Mouse (Mus musculus): ENCODE results near the gene Pck1. TPM values are rescaled to one million over a fixed set of nuclear protein-coding genes. Genes with fewer than 3 reads are reported as not detected.
A peak's percentile ranks its signal among the peaks of the same experiment; 100 is the strongest.
"Not testable (repeated sequence)": the region's sequence is repeated elsewhere in the genome, so short reads cannot be mapped to it uniquely, and the experiment has no call there.

The Pck1 gene
- total RNA-seq (2021), result 10 to 100 TPM in 1 of 2 experiments, 1 to 10 TPM in 1; 7.2 to 42.3 TPM
- long read RNA-seq, experiment 1, partial matches to known transcripts, result 0 of 3 reads
- long read RNA-seq, experiment 1, other reads (novel, unspliced or antisense), result 1 of 3 reads
- long read RNA-seq, experiment 2, transcript Pck1-201 (10 exons, 2,661 nt), result major isoform, 16 of 20 reads
- long read RNA-seq, experiment 2, partial matches to known transcripts, result 3 of 20 reads
- long read RNA-seq, experiment 2, other reads (novel, unspliced or antisense), result 1 of 20 reads

DNA sequence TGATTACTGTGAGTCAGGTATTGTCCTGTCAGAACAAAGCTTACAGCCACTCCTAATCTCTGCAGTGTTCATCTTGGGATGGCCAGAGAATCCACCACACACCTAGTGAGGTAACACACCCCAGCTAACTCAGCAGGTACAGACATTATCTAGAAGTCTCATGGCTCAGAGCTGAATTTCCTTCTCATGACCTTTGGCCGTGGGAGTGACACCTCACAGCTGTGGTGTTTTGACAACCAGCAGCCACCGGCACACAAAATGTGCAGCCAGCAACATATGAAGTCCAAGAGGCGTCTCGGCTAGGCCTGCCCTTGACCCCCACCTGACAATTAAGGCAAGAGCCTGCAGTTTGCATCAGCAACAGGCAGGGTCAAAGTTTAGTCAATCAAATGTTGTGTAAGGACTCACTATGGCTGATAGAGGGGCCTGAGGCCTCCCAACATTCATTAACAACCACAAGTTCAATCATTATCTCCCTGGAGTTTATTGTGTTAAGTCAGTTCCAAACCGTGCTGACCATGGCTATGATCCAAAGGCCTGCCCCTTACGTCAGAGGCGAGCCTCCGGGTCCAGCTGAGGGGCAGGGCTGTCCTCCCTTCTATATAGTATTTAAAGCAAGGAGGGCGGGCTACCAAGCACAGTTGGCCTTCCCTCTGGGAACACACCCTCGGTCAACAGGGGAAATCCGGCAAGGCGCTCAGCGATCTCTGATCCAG, at the start of gene Pck1:
Gene Pck1 (plus strand): TSS at position 613 of the 716 bp plus-strand sequence.
- no peak for DNase-seq

DNA sequence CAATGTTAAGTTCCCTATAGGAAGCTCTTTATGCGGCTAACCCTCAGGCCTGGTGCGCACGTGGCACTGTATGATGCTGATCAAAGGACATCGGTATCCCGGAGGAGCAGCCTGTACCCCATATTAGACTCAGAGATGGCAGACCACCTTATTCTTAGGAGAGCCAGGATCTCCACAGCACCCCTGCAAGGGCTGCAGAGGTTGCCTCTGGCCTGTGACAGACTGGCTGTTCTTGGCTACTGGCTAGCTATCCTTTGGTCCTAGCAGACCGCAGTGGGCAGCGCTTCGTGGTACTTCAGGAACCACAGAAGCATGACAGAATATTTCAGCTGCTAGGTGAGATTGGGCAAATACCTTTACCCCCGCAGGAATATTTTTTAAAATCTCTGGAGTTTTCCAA, 46.4 kb upstream of the Pck1 start:
- no peak for DNase-seq
- intact Hi-C loops (cut with DNase I), result loop anchor here (5.0 kb wide), 1 partner anchor 441 kb away; no protein-coding TSS in a partner anchor

More for the DNA sequence above, at the start of gene Pck1:
- intact Hi-C loops (cut with DNase I), result no loop called here

DNA sequence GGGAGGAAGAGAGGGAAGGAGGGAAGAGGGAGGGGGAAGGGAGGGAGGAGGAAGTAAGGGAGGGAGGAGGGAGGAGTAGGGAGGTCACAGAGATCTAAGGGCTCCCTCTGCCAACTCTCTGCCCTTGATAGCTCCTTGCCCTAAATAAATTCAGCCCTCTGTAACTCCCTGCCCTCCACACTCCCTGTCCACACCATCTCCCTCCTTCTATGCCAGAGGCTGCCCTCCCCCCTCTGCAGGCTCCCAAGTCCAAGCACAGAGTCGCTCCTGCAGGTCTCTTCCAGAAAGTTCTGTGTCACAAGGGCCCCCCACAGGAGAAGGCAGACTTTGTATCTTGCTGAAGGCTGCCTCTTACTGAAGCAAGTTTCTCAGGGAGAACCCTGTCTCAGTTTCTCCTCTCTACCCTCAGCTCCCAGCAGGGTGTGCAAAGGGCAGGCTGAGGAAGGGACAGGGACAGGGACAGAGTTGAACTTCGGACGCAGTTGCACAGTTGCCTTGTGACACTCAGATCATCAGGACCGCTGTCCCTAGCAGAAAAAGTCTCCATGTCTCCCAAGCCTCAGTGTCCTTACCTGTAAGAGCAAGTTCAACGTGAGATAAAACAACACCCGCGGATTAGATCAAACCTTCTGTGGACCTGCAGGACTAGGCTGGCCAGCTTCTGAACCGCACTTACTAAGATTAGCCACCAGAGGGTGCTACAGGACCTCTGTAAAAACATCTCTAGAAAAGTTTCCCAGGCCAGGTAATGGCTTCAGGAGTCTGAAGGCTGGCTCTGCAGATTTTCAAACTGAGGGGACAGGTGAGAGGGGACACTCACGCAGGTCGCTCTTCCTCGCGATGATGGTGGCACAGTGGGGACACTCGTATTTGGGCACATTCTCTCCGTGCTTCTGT, 45.7 kb upstream of the Pck1 start:
- peak; percentile 53 to 75 for DNase-seq
- intact Hi-C loops (cut with DNase I), result loop anchor here (1.0 to 5.0 kb wide), 3 partner anchors 77 to 455 kb away; no protein-coding TSS in a partner anchor

DNA sequence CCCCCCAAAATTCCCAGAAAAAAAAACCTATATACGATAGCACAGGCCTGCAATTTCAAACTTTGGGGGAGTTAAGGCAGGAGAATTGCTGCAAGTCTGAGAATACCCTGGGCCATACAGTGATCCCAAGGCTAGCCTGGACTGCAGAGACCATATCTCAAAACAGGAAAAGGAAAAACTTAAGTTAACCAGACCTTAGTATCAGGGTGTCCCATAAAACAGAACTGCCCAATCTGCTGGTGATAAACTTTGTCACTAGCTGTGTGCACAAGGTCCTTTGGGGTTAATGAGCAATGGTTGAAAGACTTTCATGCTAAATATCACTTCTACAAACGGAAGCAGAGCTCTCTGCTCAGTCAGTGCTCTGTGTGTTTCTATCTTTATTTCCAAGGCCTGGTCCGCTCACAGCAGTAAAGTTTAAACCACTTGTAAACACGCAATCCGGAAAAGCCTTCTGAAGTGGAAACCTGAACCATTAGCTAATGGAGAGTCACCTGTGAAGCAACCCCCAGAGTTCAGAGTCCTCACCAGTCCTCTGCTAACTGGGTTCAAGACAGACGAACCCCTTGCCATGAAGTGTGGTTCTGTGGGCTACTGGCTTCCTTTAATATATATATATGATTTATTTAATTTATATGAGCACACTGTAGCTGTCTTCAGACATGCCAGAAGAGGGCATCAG, 44.2 kb upstream of the Pck1 start:
- intact Hi-C loops (cut with DNase I), result loop anchor here (5.0 kb wide), 1 partner anchor 439 kb away; no protein-coding TSS in a partner anchor
- DNase-seq, result no peak

DNA sequence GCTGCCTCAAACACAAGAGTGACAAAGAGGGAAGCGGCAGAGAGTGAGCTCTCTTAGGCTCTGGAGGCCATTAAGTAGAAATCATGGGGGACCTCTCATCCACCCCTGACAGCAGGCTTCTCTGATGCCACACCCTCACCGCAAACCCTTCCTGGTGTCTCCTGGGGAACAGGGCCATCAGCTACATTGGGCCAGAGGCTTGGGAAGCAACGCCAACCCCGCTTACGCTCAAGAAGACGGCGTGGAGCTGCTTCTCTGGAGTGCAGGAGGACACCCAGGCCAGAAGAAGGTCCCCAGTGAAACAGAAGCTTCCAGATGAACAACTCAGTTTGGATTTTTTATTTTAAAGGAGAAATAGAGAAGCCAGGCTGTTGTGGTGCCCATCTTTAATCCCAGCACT, 43.3 kb upstream of the Pck1 start:
- DNase-seq, result no peak
- intact Hi-C loops (cut with DNase I), result loop anchor here (5.0 kb wide), 1 partner anchor 438 kb away; no protein-coding TSS in a partner anchor

DNA sequence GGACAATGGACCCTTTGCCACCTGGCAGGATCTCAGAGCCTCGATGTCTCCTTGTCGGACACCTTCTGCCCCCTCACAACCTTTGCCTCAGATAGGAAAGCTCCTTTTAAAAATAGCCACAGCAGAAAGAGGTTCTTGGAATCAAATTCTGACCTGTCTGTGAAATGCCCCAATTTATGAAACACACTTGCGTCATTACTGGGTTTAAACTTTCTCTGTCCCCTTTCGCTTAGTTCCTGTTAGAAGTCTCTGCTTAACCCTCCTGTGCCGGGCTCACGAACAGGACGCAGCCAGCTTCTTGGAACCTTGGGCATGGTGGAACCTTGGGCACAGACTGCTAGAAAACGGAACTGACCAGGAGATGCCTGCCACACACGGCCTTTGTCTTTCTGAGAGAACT, 42.3 kb upstream of the Pck1 start:
- intact Hi-C loops (cut with DNase I), result no loop called here
- no peak for DNase-seq

DNA sequence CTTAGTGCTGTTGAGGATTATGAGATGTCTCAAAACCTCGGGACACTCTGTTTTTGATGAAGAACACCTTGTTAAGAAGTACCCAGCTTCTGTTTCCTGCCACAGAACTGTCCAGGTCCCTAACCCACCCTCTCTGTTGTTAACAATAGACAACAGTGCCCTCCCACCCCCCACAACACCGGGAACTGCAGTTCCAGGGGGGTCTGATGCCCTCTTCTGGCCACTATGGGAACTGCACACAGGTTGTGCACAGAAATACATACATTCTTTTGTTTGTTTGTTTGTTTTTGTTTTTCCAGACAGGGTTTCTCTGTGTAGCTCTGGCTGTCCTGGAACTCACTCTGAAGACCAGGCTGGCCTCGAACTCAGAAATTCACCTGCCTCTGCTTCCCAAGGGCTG, 39.1 kb upstream of the Pck1 start:
- intact Hi-C loops (cut with DNase I); DNase-seq: not testable (repeated sequence)

DNA sequence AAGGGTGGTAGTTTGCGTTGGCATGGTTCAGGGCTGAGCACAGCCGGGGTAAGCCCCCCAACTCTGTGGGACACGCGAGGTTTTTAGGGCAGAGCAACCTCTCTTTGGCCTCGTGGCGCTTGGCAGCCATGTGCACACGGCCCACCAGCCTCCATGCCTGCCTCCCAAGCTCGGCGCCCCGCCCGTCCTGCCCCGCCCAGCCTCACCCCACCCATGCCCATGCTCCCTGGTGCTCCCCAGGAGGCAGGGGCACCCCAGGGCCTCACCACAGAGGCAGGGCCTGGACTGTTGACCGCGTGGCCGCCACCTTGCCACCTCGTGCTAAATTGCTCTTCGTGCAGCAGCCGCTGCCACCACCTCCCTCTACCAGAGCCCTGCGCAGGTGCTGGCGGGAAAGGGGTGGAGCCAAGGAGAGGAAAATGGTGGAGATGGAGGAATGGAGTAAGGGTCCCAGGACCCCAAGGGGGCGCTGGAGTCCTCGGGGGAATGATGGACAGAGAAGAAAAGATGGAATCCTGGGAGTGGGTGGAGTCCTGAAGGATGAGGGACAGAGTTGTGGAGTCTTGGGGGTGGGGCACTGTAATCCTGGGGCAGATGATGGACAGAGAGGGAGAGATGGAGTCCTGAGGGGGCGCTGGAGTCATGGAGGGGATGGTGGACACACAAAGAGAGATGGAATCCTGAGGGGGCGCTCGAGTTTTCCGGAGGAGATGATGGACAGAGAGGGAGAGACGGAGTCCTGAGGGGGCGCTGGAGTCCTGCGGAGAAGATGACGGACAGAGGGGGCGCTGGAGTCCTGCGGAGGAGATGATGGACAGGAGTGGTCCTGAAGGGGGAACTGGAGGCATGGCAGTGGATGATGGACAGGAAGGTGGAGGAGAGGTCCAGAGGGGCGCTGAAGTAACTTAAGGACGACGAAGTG, 33.6 kb upstream of the Pck1 start, which contains the start of gene Ctcfl:
Gene Ctcfl (minus strand): TSS at position 503 of the 922 bp plus-strand sequence.
- intact Hi-C loops (cut with DNase I), result no loop called here
- no peak for DNase-seq

DNA sequence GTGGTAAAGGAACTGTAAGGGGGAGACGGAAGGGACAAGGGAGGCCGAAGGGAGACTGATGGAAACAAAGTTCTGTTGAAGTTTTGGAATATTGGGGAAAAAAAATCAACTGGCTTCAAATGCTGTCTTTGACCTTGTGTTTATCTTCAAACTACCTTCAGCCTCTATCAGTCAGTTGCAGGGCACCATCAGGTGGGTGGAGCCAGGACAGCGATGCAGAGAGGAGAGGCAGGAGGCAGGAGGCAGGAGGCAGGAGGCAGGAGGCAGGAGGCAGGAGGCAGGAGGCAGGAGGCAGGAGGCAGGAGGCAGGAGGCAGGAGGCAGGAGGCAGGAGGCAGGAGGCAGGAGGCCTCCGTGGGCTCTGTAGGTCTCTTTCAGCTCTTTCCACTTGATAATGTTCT, 32.7 kb upstream of the Pck1 start:
- DNase-seq; intact Hi-C loops (cut with DNase I): not testable (repeated sequence)

DNA sequence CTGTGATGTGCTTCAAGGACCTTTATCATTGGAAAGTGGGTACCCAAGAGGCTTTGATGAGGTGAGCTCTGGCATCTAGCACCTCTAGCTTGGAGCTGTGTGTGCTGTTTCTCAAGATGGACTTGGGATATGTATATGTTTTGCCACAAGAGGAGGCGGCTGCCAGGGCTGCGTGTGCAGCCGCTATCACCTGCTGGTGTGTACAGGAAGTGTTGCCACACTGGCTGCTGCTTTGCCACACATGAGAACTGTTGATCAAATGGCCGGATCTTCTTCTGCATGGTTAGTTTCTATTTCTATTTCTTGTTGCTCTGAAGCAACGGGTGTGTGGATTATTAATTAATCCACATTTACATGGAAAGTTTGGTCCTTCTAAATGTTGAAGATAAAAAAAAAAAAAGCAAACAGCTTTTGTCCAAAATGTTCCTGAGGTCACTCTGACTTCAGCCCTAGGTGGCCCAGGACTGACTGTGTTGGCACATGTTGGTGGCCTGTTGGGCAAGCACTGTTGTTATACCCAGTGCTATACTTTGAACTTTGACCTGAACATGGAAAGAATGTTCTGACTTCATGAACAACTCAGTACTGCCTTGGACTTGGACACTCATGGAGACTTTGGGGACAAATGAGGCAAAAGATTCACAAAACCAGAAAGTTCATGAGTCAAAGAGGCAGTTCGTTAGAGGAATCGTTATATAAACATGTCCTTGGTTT, 28.7 kb upstream of the Pck1 start:
- DNase-seq, result no peak
- intact Hi-C loops (cut with DNase I), result no loop called here

DNA sequence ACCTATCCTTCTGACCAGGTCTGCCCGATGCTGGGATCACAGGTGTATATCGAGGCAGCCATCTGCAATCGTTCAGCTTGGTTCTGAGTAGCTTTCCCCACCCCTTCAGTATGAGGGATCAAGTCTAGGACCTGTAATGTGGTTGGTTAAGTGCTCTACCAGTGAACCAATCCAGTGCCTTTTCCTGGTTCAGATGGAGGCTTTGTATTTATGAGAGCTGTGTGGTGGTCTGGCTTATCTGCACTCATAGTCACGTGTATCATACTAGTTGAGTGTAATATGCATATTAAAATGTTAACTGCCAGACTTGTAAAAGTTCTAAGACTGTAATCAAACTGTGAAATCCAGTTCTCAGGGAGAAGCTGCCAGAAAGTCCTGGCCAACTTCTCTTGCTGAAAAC, 26.5 kb upstream of the Pck1 start:
- DNase-seq, result no peak
- intact Hi-C loops (cut with DNase I), result no loop called here

DNA sequence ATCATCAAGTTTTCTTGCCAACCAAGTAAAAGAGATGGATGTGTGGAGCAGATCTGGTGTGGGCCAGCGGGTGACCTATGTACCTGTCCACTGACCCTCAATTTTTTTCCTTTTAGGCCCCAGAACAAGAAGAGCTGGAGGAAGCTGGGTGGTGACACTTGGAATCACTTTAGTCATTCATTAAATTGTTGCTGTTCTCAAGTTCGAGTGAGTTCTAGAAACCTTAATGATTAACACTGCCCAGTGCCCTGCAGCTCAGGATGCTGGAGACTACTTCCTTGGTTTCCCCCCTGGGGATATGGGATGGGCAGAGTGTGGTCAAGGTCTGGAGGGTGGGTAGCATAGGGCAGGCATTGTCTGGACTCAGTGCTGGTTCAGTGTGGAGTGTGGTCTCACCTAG, 23.7 kb upstream of the Pck1 start:
- DNase-seq, result no peak
- intact Hi-C loops (cut with DNase I), result no loop called here

DNA sequence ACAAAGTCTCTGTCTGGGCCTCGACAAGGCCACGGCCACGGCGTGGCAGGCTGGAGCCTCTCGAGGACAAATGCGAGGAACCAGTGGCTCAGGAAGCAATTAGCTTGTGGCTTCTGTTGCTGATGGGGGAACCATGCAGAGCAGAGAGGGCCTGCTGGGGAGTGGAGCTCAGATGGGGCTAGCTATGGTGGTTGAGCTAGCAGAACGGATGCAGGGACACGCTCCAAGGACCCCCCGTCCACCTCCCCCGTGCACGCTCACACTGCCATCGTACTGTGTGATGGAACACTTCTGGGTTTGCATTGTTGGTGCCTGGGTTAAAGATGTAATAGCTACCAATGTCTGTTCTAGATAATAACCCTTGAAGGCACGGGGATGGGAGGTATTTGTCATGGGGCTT, 20.6 kb upstream of the Pck1 start:
- no peak for DNase-seq
- intact Hi-C loops (cut with DNase I), result no loop called here

DNA sequence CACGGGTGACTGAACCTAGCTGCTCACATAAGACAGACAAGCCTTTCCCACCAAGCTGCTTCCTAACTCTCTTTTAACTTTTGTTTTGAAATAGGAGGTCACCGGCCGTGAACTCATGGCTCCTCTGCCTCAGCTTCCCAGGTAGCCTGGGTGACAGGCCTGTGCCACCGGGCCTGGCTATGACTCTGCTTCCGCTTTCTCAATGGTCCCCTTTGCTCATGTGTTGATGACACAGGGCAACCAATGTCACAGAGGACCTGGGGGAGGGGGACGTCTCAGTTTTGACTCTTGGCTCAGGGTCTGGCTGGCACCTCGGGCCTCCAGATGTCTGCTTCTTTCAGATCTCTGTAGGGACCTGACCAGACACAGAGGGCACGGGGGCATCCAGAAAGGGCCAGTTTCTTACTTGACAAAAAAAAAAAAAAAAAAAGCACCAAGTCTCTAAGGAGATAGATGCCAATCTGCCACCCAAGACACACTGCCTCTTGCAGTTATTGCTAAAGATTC, 20.0 kb upstream of the Pck1 start:
- no peak for DNase-seq
- intact Hi-C loops (cut with DNase I), result no loop called here

DNA sequence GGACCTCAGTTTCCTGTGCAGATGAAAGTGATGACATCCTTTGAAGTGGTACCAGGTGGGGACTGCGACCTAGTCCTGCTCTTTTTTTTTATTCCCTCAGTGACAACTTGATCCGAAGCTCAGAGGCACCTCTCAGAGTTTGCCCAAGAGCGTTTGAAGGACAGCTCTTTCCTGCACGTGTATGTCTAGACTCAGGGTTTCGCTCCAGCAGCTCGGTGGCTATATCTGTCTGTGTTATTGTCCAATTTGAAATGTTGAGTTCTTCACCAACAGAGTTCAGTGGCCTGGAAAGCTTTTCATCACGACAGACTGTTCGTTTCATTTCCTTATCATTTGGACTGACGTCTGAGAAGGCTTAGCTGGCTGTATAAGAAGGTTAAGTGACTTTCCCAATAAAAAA, 18.2 kb upstream of the Pck1 start:
- intact Hi-C loops (cut with DNase I), result no loop called here
- DNase-seq, result no peak

DNA sequence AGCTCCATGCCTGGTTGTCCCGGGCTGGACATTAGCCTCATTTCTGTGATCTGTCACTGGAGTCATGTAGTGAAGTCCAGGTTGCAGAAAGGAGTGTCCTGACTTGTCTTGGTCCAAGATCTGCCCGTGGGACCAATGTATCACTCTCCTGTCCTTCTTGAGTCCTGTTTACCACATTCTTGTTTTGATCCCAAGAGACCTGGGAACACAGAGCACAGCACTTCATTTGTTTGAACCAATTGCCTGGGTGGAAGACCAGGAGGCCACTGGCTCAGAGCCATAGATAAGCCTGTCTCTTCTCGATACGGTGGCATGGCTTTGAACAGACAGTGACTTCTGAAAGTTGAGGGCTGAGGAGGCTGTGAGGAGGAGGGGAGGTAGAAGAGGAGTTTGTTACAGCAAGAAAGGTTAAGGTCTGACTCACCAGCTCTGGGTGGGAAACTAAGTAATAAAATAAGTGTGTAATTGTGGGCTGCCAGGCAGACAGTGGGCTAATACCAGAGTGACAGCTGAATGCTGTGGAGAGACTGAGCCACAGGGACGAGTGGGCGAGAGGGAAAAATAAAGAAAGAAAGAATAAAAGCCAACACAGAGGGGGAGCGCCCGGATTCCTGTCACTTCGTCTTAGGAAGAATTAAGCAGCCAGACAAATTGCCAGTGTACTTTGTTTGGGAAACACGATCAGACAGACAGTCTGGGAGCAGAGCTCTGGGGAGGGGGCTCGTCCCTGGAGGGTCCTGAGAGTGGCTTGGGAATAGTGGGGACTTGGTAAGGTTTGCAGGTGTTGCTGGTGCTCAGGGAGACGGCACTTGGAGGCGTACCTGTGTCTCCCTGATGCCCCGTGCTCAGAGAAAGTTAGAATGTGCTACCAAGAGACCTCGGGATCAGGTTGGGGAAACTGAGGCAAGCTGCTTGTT, 14.3 kb upstream of the Pck1 start:
- DNase-seq, result no peak
- intact Hi-C loops (cut with DNase I), result no loop called here

DNA sequence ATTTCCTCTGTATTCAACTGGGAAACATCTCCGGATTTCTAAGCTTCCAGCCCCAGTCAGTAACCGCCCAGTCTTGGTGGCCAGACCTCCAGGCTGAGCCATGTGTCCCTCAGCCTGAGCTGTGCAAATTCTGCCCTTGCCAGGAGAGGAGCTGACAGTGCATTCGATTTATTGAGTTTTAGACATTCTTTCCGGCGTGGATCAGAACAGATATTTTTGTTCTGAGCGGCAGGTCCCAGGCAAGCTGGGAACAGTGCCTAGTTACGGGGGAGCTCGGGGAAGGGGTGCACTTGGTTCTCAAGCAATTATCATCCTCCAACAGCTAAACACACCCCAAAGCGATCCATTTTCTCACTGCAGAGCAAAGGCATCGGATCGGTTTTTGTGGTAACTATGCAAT, 9.2 kb upstream of the Pck1 start:
- no peak for DNase-seq
- intact Hi-C loops (cut with DNase I), result no loop called here

Measured in heart, postnatal 14 days (tissue).